Mouse (Mus musculus) mesoderm, embryonic 11.5 days (tissue): ENCODE measurements at regions not wholly inside any gene's neighbourhood (a gene's known extent, or its start where the extent isn't known, plus 50 kb on each side); places are given as distances from the start of the nearest gene placed in this dataset.

Experiments used
- DNase-seq: peaks from one replicate; pipeline ENCODE4 v3.0.0-alpha.2; 2012; ENCODE audit warnings: low read depth, low spot score

- peak; percentile 12 for DNase-seq
Observed at GRCm38 (mm10) chrX:107577501-107577900, 90.3 kb upstream of the Tbx22 start.
